Mouse (Mus musculus) gonadal fat pad, adult 2 months (tissue): Measurements from ENCODE around the gene Esyt1. TPM values are rescaled to one million over a fixed set of nuclear protein-coding genes. Genes with fewer than 3 reads are reported as not detected.
"Not testable (repeated sequence)": the region's sequence is repeated elsewhere in the genome, so short reads cannot be mapped to it uniquely, and the experiment has no call there.

ENCODE experiments used
- DNase-seq: peaks from one replicate; pipeline ENCODE4 v3.0.0-alpha.2; 2012; ENCODE audit warnings: low read depth
- polyA plus RNA-seq: library from polyadenylated mRNA; depleted of rRNA; stranded (reverse); fragments of >200 nt; gene quantifications from 2 replicates; pipeline ENCODE4 v1.2.3, GENCODE M21; 2012

Gene Esyt1
- polyA plus RNA-seq, 1 experiment, result 140 TPM

GRCm38 (mm10) chr10:128538340-128538870 lies 12.7 kb upstream of the Esyt1 start:
- no peak for DNase-seq

- no peak for DNase-seq
Observed at GRCm38 (mm10) chr10:128536266-128536940, 10.7 kb upstream of the Esyt1 start.

GRCm38 (mm10) chr10:128535624-128536265 lies 10.1 kb upstream of the Esyt1 start:
- DNase-seq, result no peak

- no peak for DNase-seq
Observed at GRCm38 (mm10) chr10:128535206-128535605, 9.5 kb upstream of the Esyt1 start.

GRCm38 (mm10) chr10:128526366-128527356 lies 990 bp upstream of the Esyt1 start:
- DNase-seq, result no peak

- DNase-seq, result no peak
Observed at GRCm38 (mm10) chr10:128524732-128525662, 674 bp downstream of the Esyt1 start.

GRCm38 (mm10) chr10:128524111-128524731 lies 1.4 kb downstream of the Esyt1 start:
- no peak for DNase-seq

- DNase-seq, result no peak
Observed at GRCm38 (mm10) chr10:128522351-128522750, 3.3 kb downstream of the Esyt1 start.

GRCm38 (mm10) chr10:128520591-128520990 lies 5.1 kb downstream of the Esyt1 start:
- DNase-seq, result no peak

- DNase-seq, result no peak
Observed at GRCm38 (mm10) chr10:128518833-128519232, 6.8 kb downstream of the Esyt1 start.

GRCm38 (mm10) chr10:128516677-128517076 lies 9.0 kb downstream of the Esyt1 start:
- DNase-seq, result no peak

GRCm38 (mm10) chr10:128516029-128516428 lies 9.6 kb downstream of the Esyt1 start:
- no peak for DNase-seq

- no peak for DNase-seq
Observed at GRCm38 (mm10) chr10:128515044-128515443, 10.6 kb downstream of the Esyt1 start.

- no peak for DNase-seq
Observed at GRCm38 (mm10) chr10:128511761-128512160, 13.9 kb downstream of the Esyt1 start.

GRCm38 (mm10) chr10:128511189-128511588 lies 14.5 kb downstream of the Esyt1 start:
- no peak for DNase-seq

- DNase-seq, result no peak
Observed at GRCm38 (mm10) chr10:128510301-128510700, 15.4 kb downstream of the Esyt1 start.

- DNase-seq, result no peak
Observed at GRCm38 (mm10) chr10:128509831-128510230, 15.8 kb downstream of the Esyt1 start.

GRCm38 (mm10) chr10:128509203-128509602 lies 16.5 kb downstream of the Esyt1 start:
- no peak for DNase-seq

- DNase-seq, result no peak
Observed at GRCm38 (mm10) chr10:128508260-128508659, 17.4 kb downstream of the Esyt1 start.

- DNase-seq, result no peak
Observed at GRCm38 (mm10) chr10:128505974-128506373, 19.7 kb downstream of the Esyt1 start.

- not testable (repeated sequence) for DNase-seq
Observed at GRCm38 (mm10) chr10:128505371-128505667, 20.4 kb downstream of the Esyt1 start.
